Mouse (Mus musculus) megakaryocyte progenitor cell, adult 5-6 weeks (primary cell): ENCODE results near the gene Fbxl7. TPM values are rescaled to one million over a fixed set of nuclear protein-coding genes. Genes with fewer than 3 reads are reported as not detected.
A peak's percentile ranks its signal among the peaks of the same experiment; 100 is the strongest.

Source experiments
- ATAC-seq: replicated peaks from 2 replicates; pipeline ENCODE4 v1.8.0; 2016; ENCODE audit warnings: mild to moderate bottlenecking, moderate TSS enrichment, inconsistent platforms; ENCODE audit not compliant: poor library complexity
- total RNA-seq, 2 experiments: library from RNA; stranded (forward) in 1 of 2; stranded (reverse) in 1 of 2; fragments of 157-497, 149-512 nt in 1 of 2; fragments of 200-1000 nt in 1 of 2; gene quantifications; 2 replicates each; pipeline versions ENCODE4 v1.2.3 to v1.2.4; 2015 to 2017

The Fbxl7 gene
- total RNA-seq (2015), result not detected in 2 replicates
- not detected in 2 replicates for total RNA-seq (2017)

GRCm38 (mm10) chr15:26895251-26895711 is at the start of gene Fbxl7:
Gene Fbxl7 (minus strand): TSS chr15:26895580.
- peak; percentile 58 for ATAC-seq

DNA sequence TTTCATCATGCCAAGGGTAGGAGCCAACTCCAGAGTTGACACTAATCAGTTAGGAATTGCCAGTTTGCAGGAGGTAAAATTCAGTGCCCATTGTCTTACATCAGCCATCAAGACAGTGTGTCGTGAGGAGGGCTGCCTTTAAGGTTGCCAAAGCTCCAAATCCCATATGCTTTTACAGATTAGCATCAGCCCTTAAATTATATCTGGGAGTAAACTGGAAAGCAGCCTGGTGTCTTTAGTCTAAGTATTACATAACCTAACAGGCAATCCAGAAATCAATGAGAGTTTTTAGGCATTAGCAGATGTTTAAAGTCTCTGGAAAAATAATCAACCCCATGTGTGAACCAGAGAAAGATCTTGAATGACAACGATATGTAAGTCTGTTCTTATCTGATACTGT is 26.6 kb upstream of the Fbxl7 start:
- ATAC-seq, result no peak

GRCm38 (mm10) chr15:26913427-26913826 is 18.0 kb upstream of the Fbxl7 start:
- ATAC-seq, result no peak

- ATAC-seq, result no peak
Measured at GRCm38 (mm10) chr15:26895761-26896160, 381 bp upstream of the Fbxl7 start.

GRCm38 (mm10) chr15:26894801-26895229 is 565 bp downstream of the Fbxl7 start:
- no peak; the same call in 1 of the 2 replicates for ATAC-seq

- ATAC-seq, result no peak
Measured at GRCm38 (mm10) chr15:26894031-26894655, 1.2 kb downstream of the Fbxl7 start.

- no peak for ATAC-seq
Measured at GRCm38 (mm10) chr15:26893136-26893535, 2.2 kb downstream of the Fbxl7 start.

- no peak for ATAC-seq
Measured at GRCm38 (mm10) chr15:26889971-26890370, 5.4 kb downstream of the Fbxl7 start.

- no peak for ATAC-seq
Measured at GRCm38 (mm10) chr15:26888170-26888569, 7.2 kb downstream of the Fbxl7 start.

DNA sequence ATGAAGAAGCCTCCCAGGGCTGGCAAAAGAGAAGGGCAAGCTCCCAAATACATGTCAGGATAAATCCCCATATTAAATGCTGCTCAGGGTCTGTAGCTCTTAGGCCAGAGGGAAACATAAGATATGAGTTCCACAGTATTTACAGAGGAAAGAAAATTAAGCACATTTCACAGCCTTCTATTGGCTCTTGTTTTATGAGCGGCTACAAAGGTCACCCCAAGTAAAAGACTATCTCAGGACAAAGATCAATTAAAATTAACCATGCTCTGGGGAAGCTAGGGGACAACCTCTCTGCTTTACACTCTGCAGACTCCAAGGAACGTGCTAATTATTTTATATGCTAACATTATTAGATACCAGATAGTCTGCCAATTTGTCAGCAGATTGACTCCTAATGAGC is 9.4 kb downstream of the Fbxl7 start:
- ATAC-seq, result no peak

DNA sequence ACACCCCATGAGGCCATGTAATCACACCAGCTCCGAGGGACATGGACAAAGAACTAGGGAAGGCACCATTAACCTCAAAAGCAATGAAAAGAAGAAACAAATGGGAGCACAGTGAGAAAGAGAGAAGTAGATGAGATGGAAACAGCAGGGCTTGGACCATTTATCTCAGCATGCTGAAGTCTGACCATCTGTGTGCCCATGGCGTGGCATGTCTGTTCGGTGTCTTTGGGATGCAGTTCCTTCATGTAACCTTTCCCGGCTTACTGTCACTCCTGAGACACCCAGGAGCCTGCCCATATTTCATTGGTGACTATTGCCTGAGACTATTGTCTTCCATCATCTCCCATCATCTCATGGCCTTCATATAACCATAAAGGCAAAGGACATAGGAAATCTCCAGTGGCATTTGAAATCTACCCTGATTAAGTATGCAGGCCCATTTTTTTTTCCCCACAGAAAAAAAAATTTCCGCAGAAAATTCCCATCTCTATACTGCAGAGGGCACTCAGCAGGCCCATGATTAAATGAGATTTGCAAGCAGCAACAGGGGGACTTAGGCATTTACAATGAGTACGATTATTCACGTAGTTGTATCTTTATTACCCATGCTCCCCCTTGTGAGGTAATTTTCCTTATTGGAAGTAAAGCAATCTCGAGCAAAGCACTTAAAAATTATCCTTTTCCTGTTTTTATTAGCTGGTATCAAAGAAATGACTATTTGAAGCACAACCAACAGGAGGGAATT is 15.0 kb downstream of the Fbxl7 start:
- no peak for ATAC-seq

GRCm38 (mm10) chr15:26875687-26876086 is 19.7 kb downstream of the Fbxl7 start:
- no peak for ATAC-seq

DNA sequence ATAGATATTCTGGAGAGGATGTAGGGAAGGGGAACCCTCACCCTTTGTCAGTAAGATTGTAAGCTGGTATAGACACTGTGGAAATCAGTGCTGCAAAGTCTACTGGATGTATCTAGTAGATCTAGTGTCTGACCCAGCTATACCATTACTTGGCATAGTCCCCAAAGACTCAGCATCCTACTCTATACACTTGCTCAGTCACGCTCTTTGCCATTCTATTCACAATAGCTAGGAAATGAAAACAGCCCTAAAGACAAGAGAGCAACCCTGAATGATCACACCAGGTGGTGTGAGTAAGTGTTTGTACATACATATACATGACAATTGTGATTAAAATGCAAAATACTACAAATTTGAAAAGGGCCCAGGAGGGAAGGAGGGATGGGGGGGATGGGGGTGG is 23.1 kb downstream of the Fbxl7 start:
- ATAC-seq, result no peak

- peak; percentile 54; the same call in 1 of the 2 replicates for ATAC-seq
Measured at GRCm38 (mm10) chr15:26869197-26869596, 26.2 kb downstream of the Fbxl7 start.

GRCm38 (mm10) chr15:26867521-26867920 is 27.9 kb downstream of the Fbxl7 start:
- no peak for ATAC-seq

- no peak for ATAC-seq
Measured at GRCm38 (mm10) chr15:26862173-26862572, 33.2 kb downstream of the Fbxl7 start.

DNA sequence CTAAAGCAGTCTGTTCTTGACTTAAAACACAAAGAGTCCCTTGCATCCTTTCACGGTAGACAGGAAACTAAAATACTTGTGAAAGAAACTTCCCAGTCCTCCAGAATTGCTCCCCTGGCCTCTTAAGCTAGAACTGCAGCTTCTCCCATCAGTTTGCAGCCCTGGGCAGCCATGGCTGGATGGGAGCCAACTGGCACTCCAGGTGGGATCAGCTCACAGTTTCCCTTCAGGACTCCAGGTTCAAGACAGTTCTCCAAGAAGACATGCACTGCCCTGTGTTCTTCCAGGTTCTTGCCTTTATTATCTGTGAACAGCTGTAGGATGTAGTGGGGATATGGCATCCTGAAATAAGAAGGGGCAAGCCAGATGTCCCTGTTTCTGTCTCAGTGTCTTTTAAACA is 45.8 kb downstream of the Fbxl7 start:
- ATAC-seq, result no peak

DNA sequence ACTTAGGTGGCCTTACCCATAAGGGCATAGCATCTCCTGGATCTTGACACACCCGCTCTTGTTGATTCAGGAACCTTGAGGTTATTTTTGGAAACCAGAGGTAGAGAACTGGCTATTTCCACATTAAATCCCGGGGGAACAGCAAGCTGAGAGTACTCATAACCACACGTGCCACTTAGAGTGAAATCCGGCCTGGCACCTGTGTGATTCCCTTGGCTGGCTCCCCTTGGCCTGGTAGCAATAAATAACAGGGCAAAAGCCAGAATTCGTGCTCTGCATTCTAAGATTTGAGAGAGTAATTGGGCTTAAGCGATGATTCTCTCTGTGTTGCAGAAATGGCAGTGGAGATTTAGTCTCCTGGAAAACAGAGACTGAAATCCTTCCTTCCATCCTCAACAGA is 53.2 kb downstream of the Fbxl7 start:
- ATAC-seq, result no peak

DNA sequence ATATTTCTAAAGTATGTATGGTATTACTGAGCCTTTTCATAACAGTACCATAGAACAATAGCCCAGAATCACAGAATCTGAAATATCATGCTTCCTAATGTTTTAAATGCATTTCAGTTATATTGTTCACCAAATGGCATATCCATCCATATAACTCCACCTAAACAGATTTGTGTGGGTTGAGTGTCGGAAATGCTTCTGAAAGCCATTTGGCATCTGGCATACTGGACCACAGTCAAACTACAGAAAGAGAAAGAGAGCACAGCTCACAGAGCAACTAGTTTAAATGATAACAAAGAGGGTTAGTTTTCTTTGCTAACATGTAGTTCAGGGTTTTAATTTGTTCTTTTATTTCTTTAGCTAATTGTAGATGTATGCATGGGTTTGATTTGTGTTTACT is 57.0 kb downstream of the Fbxl7 start:
- ATAC-seq, result no peak

- no peak for ATAC-seq
Measured at GRCm38 (mm10) chr15:26837200-26837599, 58.2 kb downstream of the Fbxl7 start.

GRCm38 (mm10) chr15:26834415-26834814 is 61.0 kb downstream of the Fbxl7 start:
- no peak for ATAC-seq

GRCm38 (mm10) chr15:26831141-26831540 is 64.2 kb downstream of the Fbxl7 start:
- ATAC-seq, result no peak
